Mouse (Mus musculus): ENCODE results near the gene Tbl3.
A peak's percentile ranks its signal among the peaks of the same experiment; 100 is the strongest.
"Not testable (repeated sequence)": the region's sequence is repeated elsewhere in the genome, so short reads cannot be mapped to it uniquely, and the experiment has no call there.

Tbl3 gene

GRCm38 (mm10) chr17:24696011-24696697, 11.3 kb downstream of the Tbl3 start, which contains the start of the genes Gfer and Noxo1:
Gene Gfer (minus strand): TSS chr17:24696156.
Gene Noxo1 (plus strand): TSS chr17:24696234.
- peak; percentile 86 for DNase-seq (ENCODE audit: low spot score)

- DNase-seq (ENCODE audit: low spot score), result no peak
Measured at GRCm38 (mm10) chr17:24695326-24696010, 12.0 kb downstream of the Tbl3 start.

GRCm38 (mm10) chr17:24692385-24692784, 15.1 kb downstream of the Tbl3 start:
- no peak for DNase-seq (ENCODE audit: low spot score)

- DNase-seq (ENCODE audit: low spot score), result no peak
Measured at GRCm38 (mm10) chr17:24689251-24690081, 18.0 kb downstream of the Tbl3 start, which contains the start of gene Syngr3. Gene Syngr3 (minus strand): TSS chr17:24689955.

- DNase-seq (ENCODE audit: low spot score), result no peak
Measured at GRCm38 (mm10) chr17:24687599-24687998, 19.9 kb downstream of the Tbl3 start.

GRCm38 (mm10) chr17:24687146-24687595, 20.3 kb downstream of the Tbl3 start:
- peak; percentile 57 for DNase-seq (ENCODE audit: low spot score)

- DNase-seq (ENCODE audit: low spot score), result no peak
Measured at GRCm38 (mm10) chr17:24686514-24686913, 20.9 kb downstream of the Tbl3 start.

- DNase-seq (ENCODE audit: low spot score), result no peak
Measured at GRCm38 (mm10) chr17:24677500-24678080, 29.9 kb downstream of the Tbl3 start.

- no peak for DNase-seq (ENCODE audit: low spot score)
Measured at GRCm38 (mm10) chr17:24676877-24677276, 30.6 kb downstream of the Tbl3 start.

- peak; percentile 45 for DNase-seq (ENCODE audit: low spot score)
Measured at GRCm38 (mm10) chr17:24676187-24676586, 31.3 kb downstream of the Tbl3 start.

GRCm38 (mm10) chr17:24674277-24674676, 33.2 kb downstream of the Tbl3 start:
- DNase-seq (ENCODE audit: low spot score), result no peak

- no peak for DNase-seq (ENCODE audit: low spot score)
Measured at GRCm38 (mm10) chr17:24672141-24672540, 35.3 kb downstream of the Tbl3 start.

- DNase-seq (ENCODE audit: low spot score), result no peak
Measured at GRCm38 (mm10) chr17:24671346-24671745, 36.1 kb downstream of the Tbl3 start.

- DNase-seq (ENCODE audit: low spot score), result no peak
Measured at GRCm38 (mm10) chr17:24670246-24670844, 37.1 kb downstream of the Tbl3 start.

GRCm38 (mm10) chr17:24669545-24670245, 37.8 kb downstream of the Tbl3 start, which contains the start of gene Zfp598:
Gene Zfp598 (plus strand): TSS chr17:24669687.
- peak; percentile 93 for DNase-seq (ENCODE audit: low spot score)

- not testable (repeated sequence) for DNase-seq (ENCODE audit: low spot score)
Measured at GRCm38 (mm10) chr17:24669214-24669544, 38.3 kb downstream of the Tbl3 start.

GRCm38 (mm10) chr17:24667416-24667815, 40.0 kb downstream of the Tbl3 start:
- no peak for DNase-seq (ENCODE audit: low spot score)

GRCm38 (mm10) chr17:24667011-24667410, 40.4 kb downstream of the Tbl3 start:
- not testable (repeated sequence) for DNase-seq (ENCODE audit: low spot score)

GRCm38 (mm10) chr17:24658017-24658758, 49.3 kb downstream of the Tbl3 start, which contains the start of gene Npw:
Gene Npw (minus strand): TSS chr17:24658457.
- no peak for DNase-seq (ENCODE audit: low spot score)

- no peak for DNase-seq (ENCODE audit: low spot score)
Measured at GRCm38 (mm10) chr17:24654969-24655368, 52.5 kb downstream of the Tbl3 start.
